Mouse (Mus musculus) ES-E14 (cell line): ENCODE results near the gene Hand2.

Experiments used
- CHD2 ChIP-seq: IDR thresholded peaks from 2 replicates; pipeline ENCODE4 v1.6.1; 2014; ENCODE audit warnings: mild to moderate bottlenecking, low read depth, low read length, inconsistent platforms
- HCFC1 ChIP-seq: IDR thresholded peaks from 2 replicates; pipeline ENCODE4 v1.6.1; 2012; ENCODE audit warnings: low read length, inconsistent platforms, borderline replicate concordance; ENCODE audit not compliant: insufficient read depth
- MAFK ChIP-seq: IDR thresholded peaks from 2 replicates; pipeline ENCODE4 v1.6.1; 2014; ENCODE audit warnings: mild to moderate bottlenecking, low read depth, low read length, inconsistent platforms; ENCODE audit not compliant: insufficient read depth
- ZC3H11A ChIP-seq: IDR thresholded peaks from 2 replicates; pipeline ENCODE4 v1.6.1; 2012; ENCODE audit warnings: low read depth, mild to moderate bottlenecking, inconsistent platforms, low read length, borderline replicate concordance
- ZNF384 ChIP-seq: IDR thresholded peaks from 2 replicates; pipeline ENCODE4 v1.6.1; 2012; ENCODE audit warnings: low read depth, low read length, inconsistent platforms

DNA sequence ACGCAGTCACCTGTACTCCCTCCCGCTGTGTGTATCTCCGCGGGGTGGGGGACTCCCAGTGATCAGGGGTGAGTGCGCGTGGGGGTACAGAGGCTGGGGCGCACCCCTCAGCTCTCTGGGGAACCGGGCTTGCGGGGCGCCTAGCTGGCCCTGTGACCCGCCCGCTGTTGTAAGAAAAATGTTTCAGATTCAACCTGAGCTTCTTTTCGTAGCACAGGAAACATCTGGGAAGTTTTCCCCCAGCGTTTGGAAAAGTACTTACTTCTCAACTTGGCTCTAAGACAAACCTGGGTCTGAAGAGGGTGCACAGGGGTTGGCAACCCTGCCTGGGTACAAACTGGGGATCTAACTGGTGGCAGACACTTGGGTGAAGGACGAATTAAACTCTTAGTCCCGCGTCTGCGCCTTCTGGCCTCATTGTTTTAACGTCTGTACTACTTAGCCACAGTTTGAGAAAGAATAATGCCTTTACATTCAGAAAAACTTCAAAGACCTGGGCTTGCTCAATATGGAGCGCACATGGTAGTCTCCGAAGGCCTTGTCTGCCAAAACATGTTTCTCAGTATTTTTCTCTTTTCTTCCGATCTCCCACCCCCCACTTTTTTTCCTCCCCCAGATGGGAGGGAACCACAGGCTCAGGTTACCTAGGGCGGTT is 28.2 kb downstream of the Hand2 start:
- TF ChIP-seq MAFK (no peak), ZC3H11A (no peak), ZNF384 (no peak), HCFC1 (no peak), CHD2 (no peak)
